In the genomic region with DNA sequence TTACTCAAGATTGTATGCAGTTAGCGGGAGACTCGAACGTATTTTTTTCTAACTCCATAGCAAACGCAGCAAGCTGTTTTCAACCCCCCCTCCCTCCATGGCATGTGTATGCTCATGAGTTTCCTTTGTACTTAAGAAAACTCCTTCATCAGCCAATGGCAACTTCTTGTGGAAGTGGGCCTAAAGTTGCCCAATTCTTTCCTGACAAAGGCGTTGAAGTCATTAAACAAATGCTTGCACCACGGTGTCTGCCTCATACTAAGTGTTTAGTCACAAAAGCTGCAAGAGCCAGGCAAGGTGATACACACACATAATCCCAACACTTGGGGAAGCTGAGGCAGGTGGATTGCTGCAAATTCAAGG, we compare ENCODE assay signal across 1 mouse cellular context.
TF ChIP-seq lines count a peak whose summit lies in the region.

No protein-coding gene starts in this region.

TF ChIP-seq in MEL, 35 proteins besides CTCF, POLR2A, EP300 and RAD21:
- TF ChIP-seq MAX (IDR thresholded peaks at IDR 0.05; ENCODE audit: low read length) (no peak), HCFC1 (IDR thresholded peaks at IDR 0.05; ENCODE audit: low read depth, low read length) (no peak), KAT2A (conservative IDR thresholded peaks at IDR 0.05; ENCODE audit: low read depth, low read length) (no peak), TCF12 (IDR thresholded peaks at IDR 0.05; ENCODE audit: low read depth, low read length) (no peak), CHD1 (IDR thresholded peaks at IDR 0.05; ENCODE audit: low read depth, low read length) (no peak), SIN3A (IDR thresholded peaks at IDR 0.05; ENCODE audit: low read length) (no peak), GABPA (IDR thresholded peaks at IDR 0.05; ENCODE audit: low read depth, low read length) (no peak), ZKSCAN1 (IDR thresholded peaks at IDR 0.05; ENCODE audit: low read depth, low read length) (no peak), ZC3H11A (IDR thresholded peaks at IDR 0.05; ENCODE audit: low read depth, low read length) (no peak), TBP (IDR thresholded peaks at IDR 0.05; ENCODE audit: low read depth, low read length) (no peak), POLR2AphosphoS2 (IDR thresholded peaks at IDR 0.05; ENCODE audit: low read length) (no peak), E2F4 (IDR thresholded peaks at IDR 0.05; ENCODE audit: borderline replicate concordance, low read depth, low read length) (no peak), NRF1 (IDR thresholded peaks at IDR 0.05; ENCODE audit: insufficient read depth, low read depth, low read length, poor library complexity, severe bottlenecking) (no peak), BHLHE40 (IDR thresholded peaks at IDR 0.05; ENCODE audit: borderline replicate concordance, low read depth, low read length) (no peak), MYB (IDR thresholded peaks at IDR 0.05; ENCODE audit: low read depth, low read length) (no peak), UBTF (IDR thresholded peaks at IDR 0.05; ENCODE audit: borderline replicate concordance, insufficient read depth, low read depth, low read length) (no peak), CHD2 (IDR thresholded peaks at IDR 0.05; ENCODE audit: low read length) (no peak), RCOR1 (IDR thresholded peaks at IDR 0.05; ENCODE audit: low read depth, low read length) (no peak), ZNF384 (IDR thresholded peaks at IDR 0.05; ENCODE audit: low read depth, low read length) (no peak)
